Mouse (Mus musculus): Measurements from ENCODE around the gene Dusp1.

- TF ChIP-seq TAL1 (IDR thresholded peaks at IDR 0.05; ENCODE audit: low read length) = no peak
- no peak for TF ChIP-seq GATA1 (IDR thresholded peaks at IDR 0.05; ENCODE audit: low read length)
These were observed 58.9 kb downstream of the Dusp1 start for GRCm38 (mm10) chr17:26502808-26503671.

Measured in erythroblast, embryonic 14.5 days (primary cell).